Mouse (Mus musculus) CD4-positive helper T cell, adult 2 months (primary cell): ENCODE results near the gene Clcf1.

Source experiments
- DNase-seq: peaks from one replicate; pipeline ENCODE4 v3.0.0-alpha.2; 2012; ENCODE audit warnings: low read depth, missing footprints, low spot score

Gene Clcf1

DNA sequence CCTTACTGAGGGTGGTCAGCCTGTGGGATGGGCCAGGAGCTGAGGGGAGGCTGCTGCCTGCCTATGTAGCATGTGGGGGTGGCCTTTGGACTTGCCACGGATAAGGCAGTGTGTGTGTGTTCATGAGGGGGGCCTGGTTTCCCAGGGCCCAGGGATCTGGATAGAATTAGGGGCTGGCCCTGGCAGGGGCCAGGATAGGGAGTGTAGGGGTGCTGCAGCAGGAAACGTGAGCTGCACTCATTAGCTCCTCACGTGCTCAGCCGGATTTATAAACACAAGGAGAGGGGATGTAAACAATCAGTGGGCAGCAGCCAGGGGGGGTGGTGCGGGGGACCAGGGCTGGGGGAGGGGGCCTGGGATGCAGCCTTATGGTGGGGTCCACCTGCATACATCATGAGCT, 3.1 kb downstream of the Clcf1 start:
- DNase-seq = no peak

- DNase-seq = no peak
Observed at GRCm38 (mm10) chr19:4217855-4218254, 3.8 kb downstream of the Clcf1 start.

DNA sequence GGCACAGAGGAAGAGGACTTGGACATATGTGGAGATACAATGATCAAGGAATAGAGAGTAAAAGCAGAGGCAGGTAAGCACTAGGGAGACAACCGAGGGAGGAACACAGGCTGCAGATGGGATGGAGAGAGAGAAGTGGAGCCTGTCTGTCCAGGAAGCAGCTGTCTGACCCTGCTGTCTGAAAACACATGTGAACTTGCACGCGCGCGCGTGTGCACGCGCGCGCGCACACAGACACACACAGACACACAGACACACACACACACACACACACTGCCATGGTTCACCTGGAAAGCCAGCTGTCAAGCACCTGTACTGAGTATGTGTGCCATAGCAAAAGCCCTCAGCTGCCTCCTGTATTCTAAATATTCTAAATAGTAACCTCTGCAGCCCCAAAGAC, 4.3 kb downstream of the Clcf1 start:
- peak; percentile 36 for DNase-seq

GRCm38 (mm10) chr19:4218784-4219183, 4.7 kb downstream of the Clcf1 start:
- peak; percentile 65 for DNase-seq

- DNase-seq = no peak
Observed at GRCm38 (mm10) chr19:4219943-4220342, 5.9 kb downstream of the Clcf1 start.

DNA sequence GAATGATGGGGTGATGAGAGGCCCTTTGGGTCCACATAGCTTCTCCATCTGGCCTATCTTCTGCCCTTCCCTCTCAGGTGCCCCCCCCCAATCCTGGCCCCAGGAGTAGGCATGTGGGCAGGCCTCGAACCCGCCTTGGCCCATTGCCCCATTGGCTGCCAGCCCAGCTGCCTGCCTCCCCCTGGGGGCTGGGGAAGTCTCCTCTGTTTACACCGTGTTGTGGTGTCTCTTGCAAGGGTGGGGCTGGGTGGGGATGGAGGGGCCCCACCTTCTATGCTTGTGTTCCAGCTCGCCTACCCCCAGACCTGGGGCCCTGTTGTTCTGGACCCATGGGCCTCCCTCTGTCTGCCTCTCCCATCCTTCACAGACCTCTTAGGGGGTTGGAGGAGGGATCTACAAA, 6.4 kb downstream of the Clcf1 start:
- DNase-seq = no peak

- peak; percentile 40 for DNase-seq
Observed at GRCm38 (mm10) chr19:4220957-4221743, 7.1 kb downstream of the Clcf1 start.

GRCm38 (mm10) chr19:4222165-4222564, 8.1 kb downstream of the Clcf1 start:
- no peak for DNase-seq

DNA sequence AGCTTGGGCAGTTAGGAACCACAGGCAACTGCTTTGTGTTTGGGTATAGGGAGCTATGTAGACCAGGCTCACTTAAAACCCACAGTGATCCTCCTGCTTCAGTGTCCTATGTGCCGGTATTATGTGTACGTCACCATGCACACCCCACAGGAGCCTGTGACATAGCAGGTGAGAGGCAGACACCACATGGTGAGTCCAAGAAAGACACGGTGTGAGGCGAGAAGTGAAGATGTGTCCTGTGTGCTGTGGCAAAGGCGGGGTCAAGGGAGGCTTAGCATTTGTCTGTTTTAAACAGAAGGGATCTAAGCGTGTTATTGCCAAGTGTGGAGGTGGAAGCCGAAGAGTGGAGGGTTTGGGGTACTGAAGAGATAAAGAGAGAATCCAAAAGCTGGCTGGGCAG, 12.7 kb downstream of the Clcf1 start:
- no peak for DNase-seq

GRCm38 (mm10) chr19:4227446-4227845, 13.4 kb downstream of the Clcf1 start:
- DNase-seq = peak; percentile 57

DNA sequence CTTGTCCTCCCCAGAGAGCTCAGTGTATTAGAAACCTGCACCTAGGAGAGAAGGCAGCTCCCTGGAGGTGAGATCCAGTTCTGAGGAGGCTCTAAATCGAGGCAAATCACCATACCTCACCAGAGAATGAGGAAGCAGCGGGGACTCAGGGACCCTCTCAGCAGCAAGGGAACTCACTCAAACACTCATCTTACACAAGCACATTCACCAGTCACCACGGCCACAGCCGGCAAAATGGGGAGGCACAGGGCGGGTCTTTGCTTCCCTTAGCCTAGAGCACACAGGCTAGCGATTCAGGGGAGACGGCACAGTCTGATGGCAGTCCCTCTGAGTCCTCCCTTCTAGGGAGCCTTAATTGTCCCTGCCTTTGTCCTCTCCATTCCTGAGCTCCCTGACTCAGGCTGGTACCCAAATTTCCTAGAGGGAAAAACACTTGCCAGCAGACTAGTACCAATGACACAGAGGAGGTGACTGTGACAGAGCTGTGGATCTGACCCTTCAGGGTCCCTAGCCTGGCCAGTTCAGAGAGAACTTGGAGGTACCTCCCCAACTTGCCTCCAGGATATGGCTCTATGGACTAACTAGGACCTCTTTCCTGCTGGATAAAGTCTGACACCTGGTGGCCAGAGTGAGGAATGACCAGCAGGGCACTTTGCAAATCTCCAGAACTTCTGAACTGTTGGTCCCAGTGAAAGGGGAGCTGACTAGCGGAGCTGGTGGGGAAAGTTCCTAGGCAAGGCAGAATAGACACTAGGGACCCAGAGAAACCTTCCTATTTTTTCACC, 14.0 kb downstream of the Clcf1 start:
- peak; percentile 79 for DNase-seq

- no peak for DNase-seq
Observed at GRCm38 (mm10) chr19:4228891-4229290, 14.9 kb downstream of the Clcf1 start.

DNA sequence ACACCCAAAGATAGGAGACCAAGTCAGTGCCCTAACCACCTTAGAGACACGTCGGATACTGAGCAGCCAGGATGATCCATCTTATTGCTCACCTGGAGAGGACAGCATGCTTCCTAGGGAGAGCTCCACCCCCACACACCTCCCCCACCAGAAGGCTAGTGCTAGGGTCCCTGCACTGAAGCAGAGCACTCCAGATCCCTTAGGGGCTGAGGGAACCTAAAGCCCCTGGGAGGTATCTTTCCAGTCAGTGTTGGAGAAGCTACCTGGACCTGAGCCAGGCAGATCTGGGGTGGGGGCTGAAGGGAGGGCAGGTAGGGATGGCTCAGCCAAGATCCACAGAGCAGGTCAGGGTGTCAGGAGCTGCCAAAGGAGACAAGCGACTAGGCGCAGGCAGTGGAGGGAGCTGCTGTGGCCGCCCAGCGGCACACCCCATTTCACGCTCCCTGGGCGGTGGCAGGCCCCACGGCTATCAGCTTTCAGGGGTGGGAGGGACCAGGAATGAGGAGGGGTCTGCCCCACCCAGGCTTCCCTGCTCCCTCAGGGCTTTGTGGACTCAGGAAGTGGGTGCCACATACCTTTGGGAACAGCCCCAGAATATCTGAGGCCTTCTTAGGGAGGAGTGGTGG, 15.5 kb downstream of the Clcf1 start:
- DNase-seq = no peak

DNA sequence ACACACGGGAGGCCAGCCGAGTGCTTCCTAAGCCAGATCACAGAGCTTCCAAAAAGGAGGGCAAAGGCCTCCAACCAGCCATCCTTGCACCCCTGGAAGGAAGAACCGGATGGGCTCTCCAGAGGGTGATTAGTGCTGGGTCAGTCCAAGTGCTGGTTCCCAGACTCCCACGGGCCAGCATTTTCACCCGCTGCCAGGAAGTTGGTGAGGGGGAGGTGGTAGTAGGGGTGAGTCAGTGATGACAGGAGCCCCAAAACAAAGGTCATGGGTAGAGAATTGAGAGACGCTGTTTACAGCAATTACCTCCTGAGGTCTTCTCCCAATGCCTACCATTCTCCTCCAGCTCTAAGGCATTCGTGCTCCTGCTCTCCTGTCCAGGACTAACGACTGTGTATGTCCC, 16.4 kb downstream of the Clcf1 start:
- peak; percentile 38 for DNase-seq

GRCm38 (mm10) chr19:4231253-4232185, 17.5 kb downstream of the Clcf1 start, which contains the start of gene Pold4:
Gene Pold4 (plus strand): TSS chr19:4231899.
- peak; percentile 96 for DNase-seq

DNA sequence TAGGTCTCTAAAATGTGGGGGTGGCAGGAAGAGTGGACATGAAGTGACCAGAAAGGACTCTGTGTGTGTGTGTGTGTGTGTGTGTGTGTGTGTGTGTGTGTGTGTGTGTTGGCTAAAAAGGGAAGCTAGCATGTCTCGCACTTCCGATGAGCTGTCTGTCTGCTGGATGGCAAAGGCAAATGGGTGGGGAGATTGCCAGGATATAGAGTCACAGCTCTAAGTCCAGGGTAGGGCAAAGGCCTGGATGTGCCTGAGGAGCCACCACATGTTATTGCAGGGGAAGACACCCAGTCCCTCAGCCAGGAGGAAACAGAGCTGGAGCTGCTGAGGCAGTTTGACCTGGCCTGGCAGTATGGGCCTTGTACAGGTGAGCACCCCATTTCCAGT, 18.1 kb downstream of the Clcf1 start:
- DNase-seq = no peak

DNA sequence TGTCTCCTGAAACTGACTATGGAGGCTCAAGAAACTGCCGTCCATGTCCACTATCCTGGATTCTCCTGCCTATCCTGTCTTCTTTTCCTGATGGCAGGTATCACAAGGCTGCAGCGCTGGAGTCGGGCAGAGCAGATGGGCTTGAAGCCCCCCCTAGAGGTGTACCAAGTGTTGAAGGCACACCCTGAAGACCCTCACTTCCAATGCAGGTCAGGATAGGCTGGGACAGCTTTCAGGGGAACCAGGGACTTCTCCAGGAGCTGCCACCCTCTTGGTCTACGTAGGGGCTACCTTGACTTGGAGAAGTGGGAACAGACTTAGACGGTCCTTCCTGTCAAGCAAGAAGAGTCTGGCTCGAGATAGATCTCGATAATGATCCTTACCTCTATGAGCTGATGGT, 18.6 kb downstream of the Clcf1 start:
- no peak for DNase-seq

GRCm38 (mm10) chr19:4234548-4234947, 20.5 kb downstream of the Clcf1 start:
- no peak for DNase-seq

DNA sequence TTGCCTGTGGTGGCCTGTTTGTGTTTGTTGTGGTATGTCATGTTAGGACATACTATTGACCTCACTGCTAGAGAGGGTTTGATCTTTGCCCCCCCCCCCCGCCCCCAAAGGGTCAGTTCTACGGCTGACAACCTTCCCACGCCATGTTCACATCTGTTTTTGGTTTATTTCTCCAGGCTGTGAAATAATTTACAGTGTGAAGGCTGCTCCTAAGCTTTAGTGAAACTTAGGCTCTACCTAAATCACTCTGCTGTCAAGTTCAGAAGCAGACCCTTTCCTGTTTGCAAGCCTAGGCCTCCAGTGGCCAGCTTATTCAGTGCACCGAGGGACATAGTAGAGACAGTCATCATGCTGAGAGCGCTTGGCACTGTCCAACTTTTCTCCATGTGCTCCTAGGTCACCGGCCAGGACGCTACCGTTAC, 26.2 kb downstream of the Clcf1 start:
- DNase-seq = no peak

GRCm38 (mm10) chr19:4242416-4242815, 28.4 kb downstream of the Clcf1 start:
- DNase-seq = peak; percentile 47

- DNase-seq = no peak
Observed at GRCm38 (mm10) chr19:4244775-4245174, 30.7 kb downstream of the Clcf1 start.
